Mouse (Mus musculus): ENCODE measurements around the gene Defb35. TPM values are rescaled to one million over a fixed set of nuclear protein-coding genes. Genes with fewer than 3 reads are reported as not detected.

Gene Defb35
- polyA plus RNA-seq, 1 experiment from 2014 or later, result not detected

GRCm38 (mm10) chr8:21955321-21955720, 17.2 kb downstream of the Defb35 start:
- no peaks in the 10 kb centered on the region for H3K9me3 ChIP-seq (ENCODE audit: control insufficient read depth, low read length)
- H3K4me3 ChIP-seq (replicated peaks; ENCODE audit: low read depth, low read length), result no peak overlapping the region
- 7% methylated on average over 9 of the region's 9 CpGs for WGBS
- H3K27ac ChIP-seq (replicated peaks; ENCODE audit: low read depth, low read length), result no peak overlapping the region
- no peaks in the 10 kb centered on the region for H3K4me1 ChIP-seq (ENCODE audit: control insufficient read depth, insufficient read depth, low read length)
- ATAC-seq (ENCODE audit: low FRiP score, low TSS enrichment) (no peak), DNase-seq (peak; percentile 79)
- no peaks in the 10 kb centered on the region for H3K36me3 ChIP-seq (ENCODE audit: control insufficient read depth, insufficient read depth, low read length)
- no peaks in the 10 kb centered on the region for H3K27me3 ChIP-seq (ENCODE audit: control insufficient read depth, insufficient read depth, low read length)
- no peak overlapping the region for H3K4me2 ChIP-seq (ENCODE audit: low read length)
- H3K9ac ChIP-seq (replicated peaks; ENCODE audit: low read length), result no peak overlapping the region

DNA sequence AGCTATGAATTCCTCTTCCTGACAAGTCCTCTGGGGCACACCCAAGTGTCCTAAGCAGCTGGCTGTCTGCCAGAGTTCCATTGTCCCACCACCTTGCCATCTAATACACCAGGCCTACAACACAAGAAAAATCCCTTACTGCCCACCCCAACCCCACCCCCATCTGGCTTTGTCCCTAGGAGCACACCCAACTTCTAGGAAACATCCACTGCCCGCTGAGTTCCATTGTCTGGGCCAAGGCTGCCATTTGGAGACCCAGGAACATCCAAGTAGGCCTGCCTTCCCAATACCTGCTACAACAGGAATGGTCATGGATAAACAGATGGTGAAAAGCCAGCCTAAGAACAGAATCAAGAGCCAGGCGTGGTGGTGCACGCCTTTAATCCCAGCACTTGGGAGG, 18.2 kb downstream of the Defb35 start:
- 82% methylated on average over 3 of the region's 3 CpGs for WGBS
- H3K4me3 ChIP-seq (replicated peaks; ENCODE audit: low read depth, low read length), result no peak overlapping the region
- H3K4me2 ChIP-seq (ENCODE audit: low read length), result no peak overlapping the region
- H3K9me3 ChIP-seq (ENCODE audit: control insufficient read depth, low read length), result no peaks in the 10 kb centered on the region
- H3K27me3 ChIP-seq (ENCODE audit: control insufficient read depth, insufficient read depth, low read length), result no peaks in the 10 kb centered on the region
- no peaks in the 10 kb centered on the region for H3K36me3 ChIP-seq (ENCODE audit: control insufficient read depth, insufficient read depth, low read length)
- H3K4me1 ChIP-seq (ENCODE audit: control insufficient read depth, insufficient read depth, low read length), result no peaks in the 10 kb centered on the region
- ATAC-seq (ENCODE audit: low FRiP score, low TSS enrichment) (no peak), DNase-seq (no peak)
- H3K27ac ChIP-seq (replicated peaks; ENCODE audit: low read depth, low read length), result no peak overlapping the region
- no peak overlapping the region for H3K9ac ChIP-seq (replicated peaks; ENCODE audit: low read length)

DNA sequence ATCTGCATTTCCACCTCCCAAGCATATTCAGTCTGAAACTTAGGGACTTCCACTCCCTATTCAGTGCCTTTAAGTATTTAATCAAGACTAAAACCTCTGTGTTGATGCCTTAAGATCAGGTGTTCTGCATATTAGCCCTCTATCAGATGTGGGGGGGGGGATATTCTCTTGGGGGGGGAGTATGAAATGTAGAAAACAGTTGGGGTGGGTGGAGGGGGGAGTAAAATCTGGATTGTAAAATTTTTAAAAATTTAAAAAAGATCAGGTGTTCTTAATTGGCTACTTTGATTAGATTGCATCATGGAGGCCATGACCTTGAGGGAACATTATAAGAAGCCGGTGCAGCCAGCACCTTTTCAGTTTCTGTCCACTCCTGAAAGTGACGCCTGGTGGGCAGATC, 20.3 kb downstream of the Defb35 start, which contains the start of gene Fam90a1a:
Fam90a1a (plus strand) TSS at position 301 of the 400 bp plus-strand sequence.
- H3K9ac ChIP-seq (replicated peaks; ENCODE audit: low read length), result no peak within 1 kb of the TSS
- H3K4me3 ChIP-seq (replicated peaks; ENCODE audit: low read depth, low read length), result no peak within 1 kb of the TSS
- no peaks in the 10 kb centered on the region for H3K27me3 ChIP-seq (ENCODE audit: control insufficient read depth, insufficient read depth, low read length)
- no peaks in the 10 kb centered on the region for H3K4me1 ChIP-seq (ENCODE audit: control insufficient read depth, insufficient read depth, low read length)
- no peak for ATAC-seq (ENCODE audit: low FRiP score, low TSS enrichment)
- no peaks in the 10 kb centered on the region for H3K9me3 ChIP-seq (ENCODE audit: control insufficient read depth, low read length)
- DNase-seq, result no peak
- WGBS, result 89% methylated on average over 2 of the region's 2 CpGs
- no peak within 1 kb of the TSS for H3K27ac ChIP-seq (replicated peaks; ENCODE audit: low read depth, low read length)
- no peaks in the 10 kb centered on the region for H3K36me3 ChIP-seq (ENCODE audit: control insufficient read depth, insufficient read depth, low read length)
- no peak within 1 kb of the TSS for H3K4me2 ChIP-seq (ENCODE audit: low read length)

- no peak overlapping the region for H3K4me2 ChIP-seq (ENCODE audit: low read length)
- no peak for DNase-seq
- no peak overlapping the region for H3K9ac ChIP-seq (replicated peaks; ENCODE audit: low read length)
- H3K27me3 ChIP-seq (ENCODE audit: control insufficient read depth, insufficient read depth, low read length), result no peaks in the 10 kb centered on the region
- no peaks in the 10 kb centered on the region for H3K4me1 ChIP-seq (ENCODE audit: control insufficient read depth, insufficient read depth, low read length)
- 95% methylated on average over 1 of the region's 1 CpGs for WGBS
- no peaks in the 10 kb centered on the region for H3K9me3 ChIP-seq (ENCODE audit: control insufficient read depth, low read length)
- no peaks in the 10 kb centered on the region for H3K36me3 ChIP-seq (ENCODE audit: control insufficient read depth, insufficient read depth, low read length)
- no peak overlapping the region for H3K27ac ChIP-seq (replicated peaks; ENCODE audit: low read depth, low read length)
- ATAC-seq (ENCODE audit: low FRiP score, low TSS enrichment), result no peak
- no peak overlapping the region for H3K4me3 ChIP-seq (replicated peaks; ENCODE audit: low read depth, low read length)
Measured at GRCm38 (mm10) chr8:21966646-21967045, 28.5 kb downstream of the Defb35 start.

DNA sequence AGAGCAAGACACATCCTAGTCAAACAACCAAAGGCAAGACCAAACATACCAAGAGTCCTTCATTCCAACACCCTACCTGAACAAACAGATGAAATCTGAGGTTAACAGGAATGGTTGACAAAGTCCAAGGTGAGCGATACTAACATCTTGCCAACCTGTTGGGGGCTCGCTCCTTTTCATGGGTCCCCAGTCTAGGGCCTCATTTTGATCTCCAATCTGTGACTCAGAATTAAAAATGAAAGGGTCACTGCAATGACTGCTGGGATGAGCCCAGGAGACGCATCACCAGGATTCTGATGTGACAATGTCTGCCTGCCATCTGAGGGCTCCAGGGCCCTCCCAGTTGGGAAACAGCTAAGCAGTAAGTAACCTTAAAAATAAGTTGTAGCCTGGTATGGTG, 31.3 kb downstream of the Defb35 start, which contains the start of gene Ccdc70:
Ccdc70 (plus strand) TSS at position 301 of the 400 bp plus-strand sequence.
- Histone ChIP-seq H3K9ac (replicated peaks; ENCODE audit: low read length) (no peak within 1 kb of the TSS), H3K27ac (replicated peaks; ENCODE audit: low read depth, low read length) (no peak within 1 kb of the TSS), H3K9me3 (ENCODE audit: control insufficient read depth, low read length) (no peaks in the 10 kb centered on the region), H3K4me3 (replicated peaks; ENCODE audit: low read depth, low read length) (no peak within 1 kb of the TSS), H3K36me3 (ENCODE audit: control insufficient read depth, insufficient read depth, low read length) (no peaks in the 10 kb centered on the region), H3K4me1 (ENCODE audit: control insufficient read depth, insufficient read depth, low read length) (no peaks in the 10 kb centered on the region), H3K4me2 (ENCODE audit: low read length) (no peak within 1 kb of the TSS), H3K27me3 (ENCODE audit: control insufficient read depth, insufficient read depth, low read length) (no peaks in the 10 kb centered on the region)
- 92% methylated on average over 3 of the region's 3 CpGs for WGBS
- ATAC-seq (ENCODE audit: low FRiP score, low TSS enrichment) (no peak), DNase-seq (no peak)

DNA sequence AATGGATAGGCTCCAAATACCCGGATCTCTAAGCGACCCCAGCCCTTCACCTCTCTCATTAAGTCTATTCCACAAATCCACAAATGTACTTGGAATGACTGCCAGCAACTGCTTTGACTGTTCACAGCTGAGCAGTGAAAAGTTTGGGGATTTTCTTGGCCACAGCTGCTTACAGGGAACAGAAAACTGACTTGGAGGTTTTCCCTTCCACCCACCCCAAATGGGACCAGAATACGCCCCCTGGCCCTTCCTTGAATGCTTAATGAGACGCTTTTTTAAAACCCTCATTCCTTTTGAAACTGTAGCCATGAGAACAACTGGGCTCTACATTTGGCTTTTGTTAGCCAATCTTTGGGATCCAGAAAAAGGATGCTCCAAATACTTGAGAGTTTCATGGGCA, 40.0 kb downstream of the Defb35 start:
- Histone ChIP-seq H3K27ac (replicated peaks; ENCODE audit: low read depth, low read length) (0 out of 2 replicates have a peak overlapping the region, but pooled peaks have one; percentile 26), H3K36me3 (ENCODE audit: control insufficient read depth, insufficient read depth, low read length) (no peaks in the 10 kb centered on the region), H3K27me3 (ENCODE audit: control insufficient read depth, insufficient read depth, low read length) (no peaks in the 10 kb centered on the region), H3K4me3 (replicated peaks; ENCODE audit: low read depth, low read length) (no peak overlapping the region), H3K4me1 (ENCODE audit: control insufficient read depth, insufficient read depth, low read length) (no peaks in the 10 kb centered on the region), H3K9ac (replicated peaks; ENCODE audit: low read length) (no peak overlapping the region), H3K4me2 (ENCODE audit: low read length) (no peak overlapping the region), H3K9me3 (ENCODE audit: control insufficient read depth, low read length) (no peaks in the 10 kb centered on the region)
- DNase-seq, result peak; percentile 28
- ATAC-seq (ENCODE audit: low FRiP score, low TSS enrichment), result no peak
- 48% methylated on average over 4 of the region's 4 CpGs for WGBS

- 56% methylated on average over 8 of the region's 8 CpGs for WGBS
- 0 out of 2 replicates have a peak, but pooled peaks have one; percentile 53 for ATAC-seq (ENCODE audit: low FRiP score, low TSS enrichment)
- H3K36me3 ChIP-seq (ENCODE audit: control insufficient read depth, insufficient read depth, low read length), result no peaks in the 10 kb centered on the region
- H3K4me3 ChIP-seq (replicated peaks; ENCODE audit: low read depth, low read length), result no peak overlapping the region
- DNase-seq, result peak; percentile 70
- no peak overlapping the region for H3K27ac ChIP-seq (replicated peaks; ENCODE audit: low read depth, low read length)
- no peak overlapping the region for H3K9ac ChIP-seq (replicated peaks; ENCODE audit: low read length)
- no peaks in the 10 kb centered on the region for H3K4me1 ChIP-seq (ENCODE audit: control insufficient read depth, insufficient read depth, low read length)
- no peak overlapping the region for H3K4me2 ChIP-seq (ENCODE audit: low read length)
- H3K27me3 ChIP-seq (ENCODE audit: control insufficient read depth, insufficient read depth, low read length), result no peaks in the 10 kb centered on the region
- no peaks in the 10 kb centered on the region for H3K9me3 ChIP-seq (ENCODE audit: control insufficient read depth, low read length)
Measured at GRCm38 (mm10) chr8:21981664-21982337, 43.6 kb downstream of the Defb35 start.

Other genes with a start within 250 kb of the Defb35 start
- gene AY761184, start 234.7 kb upstream of the Defb35 start, polyA plus RNA-seq (2014; fragmentation: Nextera tagmentation; extraction: Ambion mirVana), result not detected in 2 replicates
- not detected in 2 replicates for gene Defa24, start 203.9 kb upstream of the Defb35 start, polyA plus RNA-seq (2014; fragmentation: Nextera tagmentation; extraction: Ambion mirVana)
- gene Defb50, start 114.8 kb upstream of the Defb35 start, polyA plus RNA-seq (2014; fragmentation: Nextera tagmentation; extraction: Ambion mirVana), result not detected in 2 replicates
- not detected in 2 replicates for gene Defb2, start 98.4 kb upstream of the Defb35 start, polyA plus RNA-seq (2014; fragmentation: Nextera tagmentation; extraction: Ambion mirVana)
- gene Defb10, start 79.5 kb upstream of the Defb35 start, polyA plus RNA-seq (2014; fragmentation: Nextera tagmentation; extraction: Ambion mirVana), result not detected in 2 replicates
- not detected in 2 replicates for gene Defb9, start 52.9 kb upstream of the Defb35 start, polyA plus RNA-seq (2014; fragmentation: Nextera tagmentation; extraction: Ambion mirVana)
- 2.4 TPM in 1 of 2 replicates, not detected in the other for gene Defb11, start 31.9 kb upstream of the Defb35 start, polyA plus RNA-seq (2014; fragmentation: Nextera tagmentation; extraction: Ambion mirVana)
- gene Defb15, start 5.6 kb upstream of the Defb35 start, polyA plus RNA-seq (2014; fragmentation: Nextera tagmentation; extraction: Ambion mirVana), result not detected in 2 replicates
- gene Defb13, start 8.4 kb downstream of the Defb35 start, polyA plus RNA-seq (2014; fragmentation: Nextera tagmentation; extraction: Ambion mirVana), result not detected in 2 replicates
- gene Fam90a1a, start 20.4 kb downstream of the Defb35 start, polyA plus RNA-seq (2014; fragmentation: Nextera tagmentation; extraction: Ambion mirVana), result not detected in 2 replicates
- gene Ccdc70, start 31.4 kb downstream of the Defb35 start, polyA plus RNA-seq (2014; fragmentation: Nextera tagmentation; extraction: Ambion mirVana), result not detected in 2 replicates
- 1.5 TPM in 2 replicates for gene Atp7b, start 122.0 kb downstream of the Defb35 start, polyA plus RNA-seq (2014; fragmentation: Nextera tagmentation; extraction: Ambion mirVana)
- 27.0 and 37.3 TPM in 2 replicates for gene Alg11, start 122.4 kb downstream of the Defb35 start, polyA plus RNA-seq (2014; fragmentation: Nextera tagmentation; extraction: Ambion mirVana)
- 0.28 and 0.49 TPM in 2 replicates for gene Nek5, start 186.7 kb downstream of the Defb35 start, polyA plus RNA-seq (2014; fragmentation: Nextera tagmentation; extraction: Ambion mirVana)
- 6.1 and 9.2 TPM in 2 replicates for gene Nek3, start 228.1 kb downstream of the Defb35 start, polyA plus RNA-seq (2014; fragmentation: Nextera tagmentation; extraction: Ambion mirVana)
- 8.3 and 15.5 TPM in 2 replicates for gene Ckap2, start 247.5 kb downstream of the Defb35 start, polyA plus RNA-seq (2014; fragmentation: Nextera tagmentation; extraction: Ambion mirVana)